Mouse (Mus musculus): ENCODE measurements at regions not wholly inside any gene's neighbourhood (a gene's known extent, or its start where the extent isn't known, plus 50 kb on each side); places are given as distances from the start of the nearest gene placed in this dataset.

GRCm38 (mm10) chr8:90642392-90642791 lies 174.8 kb downstream of the Gm19935 start:
- TF ChIP-seq CTCF (IDR thresholded peaks at IDR 0.05; ENCODE audit: low read depth): no peak
- TF ChIP-seq EP300 (IDR thresholded peaks at IDR 0.05; ENCODE audit: low read depth): no peak

All from heart, postnatal 0 days (tissue).